Mouse (Mus musculus): Measurements from ENCODE around the gene Arhgef28. TPM values are rescaled to one million over a fixed set of nuclear protein-coding genes. Genes with fewer than 3 reads are reported as not detected.

The Arhgef28 gene
- total RNA-seq, 2 experiments from 2014 or later: 94.9 to 103 TPM

- DNase-seq (ENCODE audit: low spot score in 2 of 2): peak in 1 of 2 experiments; percentile 20
Observed at GRCm38 (mm10) chr13:97853356-97853968, 352.8 kb downstream of the Arhgef28 start.

Other genes with a start within 250 kb of the Arhgef28 start
- gene Utp15, start 56.6 kb upstream of the Arhgef28 start, total RNA-seq (2021): 10 to 100 TPM; 22.3 to 23.2 TPM
- 10 to 100 TPM; 49.1 to 50.0 TPM for gene Ankra2, start 56.6 kb upstream of the Arhgef28 start, total RNA-seq (2021)
- gene Gm21976, start 73.4 kb upstream of the Arhgef28 start, total RNA-seq (2021): not detected
- gene Btf3, start 110.6 kb upstream of the Arhgef28 start, total RNA-seq (2021): 100 to 1,000 TPM; 198 to 207 TPM
- 1 to 10 TPM in 1 of 2 experiments, under 1 TPM in 1; 0.68 to 1.1 TPM for gene Foxd1, start 147.8 kb upstream of the Arhgef28 start, total RNA-seq (2021)

Measured in layer of hippocampus, adult 18-20 months (tissue).